Mouse (Mus musculus) embryonic facial prominence, embryonic 15.5 days (tissue): ENCODE results near the gene Hpse2. TPM values are rescaled to one million over a fixed set of nuclear protein-coding genes. Genes with fewer than 3 reads are reported as not detected.

Source experiments
- ATAC-seq: fragments of 200-750 bp; cut with Nextera tagmentation; 2 replicates; pipeline ENCODE4 v1.8.0; 2017; ENCODE audit warnings: low read depth, moderate TSS enrichment; ENCODE audit not compliant: insufficient number of reproducible peaks, low FRiP score, low TSS enrichment
- H3K27ac ChIP-seq: fragments of 300-500 bp; sonication (generic); replicated peaks from 2 replicates; pipeline ENCODE4 v1.5.1; 2015; ENCODE audit warnings: mild to moderate bottlenecking, inconsistent platforms
- H3K27me3 ChIP-seq: fragments of 300-500 bp; sonication (generic); 2 replicates; pipeline ENCODE4 v1.6.1; 2015; ENCODE audit warnings: inconsistent platforms
- H3K36me3 ChIP-seq: fragments of 300-500 bp; sonication (generic); 2 replicates; pipeline ENCODE4 v1.6.1; 2015; ENCODE audit warnings: mild to moderate bottlenecking, inconsistent platforms
- H3K4me1 ChIP-seq: fragments of 300-500 bp; sonication (generic); 2 replicates; pipeline ENCODE4 v1.6.1; 2015; ENCODE audit warnings: inconsistent platforms
- H3K4me2 ChIP-seq: fragments of 300-500 bp; sonication (generic); replicated peaks from 2 replicates; pipeline ENCODE4 v1.6.1; 2015; ENCODE audit warnings: mild to moderate bottlenecking, inconsistent platforms
- H3K4me3 ChIP-seq: fragments of 300-500 bp; sonication (generic); replicated peaks from 2 replicates; pipeline ENCODE4 v1.5.1; 2015; ENCODE audit warnings: mild to moderate bottlenecking, inconsistent platforms
- H3K9ac ChIP-seq: fragments of 300-500 bp; sonication (generic); 2 replicates; pipeline ENCODE4 v1.6.1; 2015; ENCODE audit warnings: inconsistent platforms
- H3K9me3 ChIP-seq: fragments of 300-500 bp; sonication (generic); replicated peaks from 2 replicates; pipeline ENCODE4 v1.6.1; 2016; ENCODE audit warnings: inconsistent platforms
- WGBS: fragments of 180-500 bp; shearing (Covaris S2); methylation state at CpG from one replicate; pipeline ENCODE4 v1.1.7; 2015; 5-methylcytosine and 5-hydroxymethylcytosine counted together
- polyA plus RNA-seq: library from polyadenylated mRNA; unstranded; fragments of >200 nt; fragmentation: Nextera tagmentation; extraction: Ambion mirVana; gene quantifications from 2 replicates; pipeline ENCODE4 v1.2.1, GENCODE M21; 2015

Hpse2 gene
- polyA plus RNA-seq, 1 experiment from 2014 or later = 16.1 TPM

GRCm38 (mm10) chr19:42745869-42746224, 642.3 kb downstream of the Hpse2 start:
- Histone ChIP-seq H3K36me3 (no peaks in the 10 kb centered on the region), H3K4me1 (peaks cover 38% of the 10 kb centered on the region), H3K27me3 (no peaks in the 10 kb centered on the region), H3K4me2 (no peak overlapping the region), H3K27ac (no peak overlapping the region), H3K4me3 (no peak overlapping the region), H3K9me3 (no peaks in the 10 kb centered on the region), H3K9ac (no peak overlapping the region)
- 69% methylated on average over 4 of the region's 4 CpGs for whole genome bisulfite sequencing
- no peak for ATAC-seq

DNA sequence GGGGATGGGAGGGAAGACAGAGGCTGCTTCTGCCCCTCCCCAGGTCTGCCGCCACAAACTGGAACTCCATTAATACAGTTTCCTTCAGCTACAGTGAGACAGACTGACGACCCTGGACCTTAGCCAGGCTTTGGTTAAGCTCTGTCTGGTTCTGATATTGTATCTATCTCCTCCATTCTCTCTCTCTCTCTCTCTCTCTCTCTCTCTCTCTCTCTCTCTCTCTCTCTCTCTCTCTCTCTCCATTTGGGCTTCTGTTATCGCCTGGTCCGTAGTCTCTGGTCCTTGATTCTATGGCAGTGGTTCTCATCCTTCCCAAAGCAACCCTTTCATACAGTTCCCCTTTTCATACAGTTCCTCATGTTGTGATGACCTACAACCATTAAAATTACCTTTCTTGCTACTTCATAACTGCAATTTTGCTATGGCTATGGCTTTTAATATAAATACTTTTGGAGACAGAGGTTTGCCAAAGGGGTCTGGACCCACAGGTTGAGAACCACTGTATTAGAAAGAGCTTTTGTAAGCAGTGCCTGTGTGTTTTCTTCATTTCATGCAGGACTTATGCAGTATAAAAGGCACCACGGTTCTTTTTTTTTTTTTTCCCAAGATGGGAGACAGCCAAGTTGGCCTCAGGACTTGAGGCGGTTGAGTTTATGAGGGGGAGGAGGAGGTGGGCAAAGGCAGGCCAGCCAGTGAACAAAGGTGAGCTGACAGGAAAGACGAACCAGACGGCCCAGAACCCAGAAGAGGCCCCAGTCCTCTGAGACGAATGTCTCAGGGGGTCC, 642.9 kb downstream of the Hpse2 start:
- H3K9ac ChIP-seq = no peak overlapping the region
- H3K27me3 ChIP-seq = no peaks in the 10 kb centered on the region
- no peak for ATAC-seq
- H3K4me3 ChIP-seq = no peak overlapping the region
- WGBS = 44% methylated on average over 9 of the region's 9 CpGs
- no peaks in the 10 kb centered on the region for H3K36me3 ChIP-seq
- 0 out of 2 replicates have a peak overlapping the region, but pooled peaks have one; percentile 1 for H3K27ac ChIP-seq
- H3K4me2 ChIP-seq = no peak overlapping the region
- H3K9me3 ChIP-seq = no peaks in the 10 kb centered on the region
- H3K4me1 ChIP-seq = peaks cover 44% of the 10 kb centered on the region

- Histone ChIP-seq H3K36me3 (no peaks in the 10 kb centered on the region), H3K4me1 (peaks cover 44% of the 10 kb centered on the region), H3K9me3 (no peaks in the 10 kb centered on the region), H3K27me3 (no peaks in the 10 kb centered on the region), H3K4me3 (no peak overlapping the region), H3K4me2 (no peak overlapping the region), H3K9ac (no peak overlapping the region), H3K27ac (0 out of 2 replicates have a peak overlapping the region, but pooled peaks have one; percentile 1)
- 21% methylated on average over 4 of the region's 4 CpGs for WGBS
- peak; percentile 70 for ATAC-seq
These were observed 644.0 kb downstream of the Hpse2 start for GRCm38 (mm10) chr19:42744162-42744586.

DNA sequence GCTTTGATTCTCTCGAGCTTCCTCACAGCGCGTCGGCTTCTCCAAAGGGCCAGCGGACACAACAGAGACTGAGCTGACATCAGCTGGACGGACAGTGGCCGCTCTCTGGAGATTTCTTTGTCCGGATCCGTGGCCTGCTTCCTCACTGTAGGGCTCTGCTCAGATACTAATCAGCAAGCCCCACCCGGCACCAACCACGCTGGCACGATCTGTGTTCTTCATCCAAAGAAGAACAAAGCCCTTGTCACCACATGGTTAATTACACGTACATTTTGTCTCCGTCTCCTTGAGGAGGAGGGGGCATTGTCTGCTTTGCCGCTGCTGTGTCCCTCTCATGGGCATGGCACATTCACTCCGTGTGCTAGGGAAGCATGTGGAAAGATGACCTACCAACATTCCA, 644.9 kb downstream of the Hpse2 start:
- Histone ChIP-seq H3K27ac (no peak overlapping the region), H3K4me3 (no peak overlapping the region), H3K9me3 (no peaks in the 10 kb centered on the region), H3K4me2 (no peak overlapping the region), H3K9ac (no peak overlapping the region), H3K36me3 (no peaks in the 10 kb centered on the region), H3K4me1 (peaks cover 42% of the 10 kb centered on the region), H3K27me3 (no peaks in the 10 kb centered on the region)
- ATAC-seq = no peak
- 63% methylated on average over 16 of the region's 16 CpGs for WGBS

GRCm38 (mm10) chr19:42741884-42742283, 646.3 kb downstream of the Hpse2 start:
- no peak overlapping the region for H3K4me3 ChIP-seq
- H3K27me3 ChIP-seq = no peaks in the 10 kb centered on the region
- H3K4me2 ChIP-seq = no peak overlapping the region; the same call in 1 of the 2 replicates
- no peak for ATAC-seq
- peaks cover 47% of the 10 kb centered on the region for H3K4me1 ChIP-seq
- WGBS = 27% methylated on average over 14 of the region's 14 CpGs
- H3K9ac ChIP-seq = no peak overlapping the region
- no peaks in the 10 kb centered on the region for H3K36me3 ChIP-seq
- no peaks in the 10 kb centered on the region for H3K9me3 ChIP-seq
- peak overlapping the region; percentile 82 for H3K27ac ChIP-seq

- H3K9ac ChIP-seq = no peak overlapping the region
- 67% methylated on average over 8 of the region's 8 CpGs for WGBS
- H3K9me3 ChIP-seq = no peaks in the 10 kb centered on the region
- no peak overlapping the region for H3K4me2 ChIP-seq
- no peaks in the 10 kb centered on the region for H3K27me3 ChIP-seq
- H3K4me3 ChIP-seq = no peak overlapping the region
- no peak for ATAC-seq
- no peaks in the 10 kb centered on the region for H3K36me3 ChIP-seq
- H3K4me1 ChIP-seq = peaks cover 43% of the 10 kb centered on the region
- no peak overlapping the region for H3K27ac ChIP-seq
These were observed 647.8 kb downstream of the Hpse2 start for GRCm38 (mm10) chr19:42740163-42740899.

DNA sequence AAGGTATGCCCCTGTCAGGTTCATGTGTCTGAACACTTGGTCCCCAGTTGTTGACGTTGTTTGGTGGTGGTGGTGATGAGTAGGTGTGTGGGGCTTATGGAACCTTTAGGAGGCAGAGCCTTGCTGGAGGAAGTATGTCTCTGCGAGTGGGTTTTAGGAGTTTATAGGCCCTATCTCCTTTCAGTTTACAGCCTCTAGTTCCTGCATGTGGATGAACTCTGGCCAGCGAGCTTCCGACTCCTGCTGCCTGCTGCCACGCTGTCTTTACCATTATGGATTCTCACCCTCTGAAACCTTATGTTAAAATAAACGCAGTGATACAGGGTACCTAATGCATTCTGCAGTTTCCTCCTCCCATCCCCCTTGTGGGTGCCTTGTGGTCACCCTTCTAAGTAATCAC, 648.4 kb downstream of the Hpse2 start:
- no peaks in the 10 kb centered on the region for H3K36me3 ChIP-seq
- H3K4me3 ChIP-seq = no peak overlapping the region
- WGBS = 90% methylated on average over 6 of the region's 6 CpGs
- H3K27me3 ChIP-seq = no peaks in the 10 kb centered on the region
- no peak overlapping the region for H3K27ac ChIP-seq
- no peak overlapping the region for H3K4me2 ChIP-seq
- no peak overlapping the region for H3K9ac ChIP-seq
- no peak for ATAC-seq
- H3K4me1 ChIP-seq = peaks cover 40% of the 10 kb centered on the region
- H3K9me3 ChIP-seq = no peaks in the 10 kb centered on the region

DNA sequence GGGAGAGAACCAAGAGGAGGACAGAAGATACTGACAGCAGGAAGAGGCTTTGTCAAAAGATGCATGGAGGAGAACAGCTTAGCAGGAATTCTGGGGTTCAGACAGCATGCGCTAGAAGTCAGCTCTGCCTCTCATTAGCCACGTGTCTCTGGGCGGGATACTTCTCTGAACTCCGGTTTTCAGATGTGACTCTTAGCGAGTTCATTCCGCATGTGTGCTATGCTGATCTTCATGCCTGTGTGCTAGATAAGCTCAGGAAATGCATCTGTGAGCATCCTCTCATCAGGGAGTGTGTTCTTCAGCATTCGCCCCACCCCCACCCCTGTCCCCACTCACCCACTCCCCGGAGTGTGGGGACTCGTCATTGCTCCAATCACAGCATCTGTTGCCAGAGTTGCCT, 650.4 kb downstream of the Hpse2 start:
- no peak overlapping the region for H3K27ac ChIP-seq
- no peak overlapping the region for H3K4me3 ChIP-seq
- H3K4me2 ChIP-seq = no peak overlapping the region
- H3K9me3 ChIP-seq = no peaks in the 10 kb centered on the region
- WGBS = 48% methylated on average over 9 of the region's 9 CpGs
- H3K27me3 ChIP-seq = no peaks in the 10 kb centered on the region
- H3K36me3 ChIP-seq = no peaks in the 10 kb centered on the region
- H3K9ac ChIP-seq = no peak overlapping the region
- no peak for ATAC-seq
- peaks cover 27% of the 10 kb centered on the region for H3K4me1 ChIP-seq

Other genes starting within 250 kb of the Hpse2 start
- 3.1 and 3.5 TPM in 2 replicates for gene Cnnm1, start 52.1 kb upstream of the Hpse2 start, polyA plus RNA-seq
- 31.2 and 31.9 TPM in 2 replicates for gene Got1, start 136.2 kb upstream of the Hpse2 start, polyA plus RNA-seq
- 2.7 and 3.4 TPM in 2 replicates for gene Nkx2-3, start 224.0 kb upstream of the Hpse2 start, polyA plus RNA-seq